Mouse (Mus musculus) effector memory CD4-positive, alpha-beta T cell, adult 7 months (primary cell): Measurements from ENCODE around the gene Aox3. TPM values are rescaled to one million over a fixed set of nuclear protein-coding genes. Genes with fewer than 3 reads are reported as not detected.

Experiments
- polyA plus RNA-seq: library from polyadenylated mRNA; unstranded; fragments of 100-300 nt; shearing (Covaris generic); gene quantifications from one replicate; pipeline ENCODE4 v1.2.1, GENCODE M21; 2017

Aox3 gene
- 0.11 TPM for polyA plus RNA-seq

DNA sequence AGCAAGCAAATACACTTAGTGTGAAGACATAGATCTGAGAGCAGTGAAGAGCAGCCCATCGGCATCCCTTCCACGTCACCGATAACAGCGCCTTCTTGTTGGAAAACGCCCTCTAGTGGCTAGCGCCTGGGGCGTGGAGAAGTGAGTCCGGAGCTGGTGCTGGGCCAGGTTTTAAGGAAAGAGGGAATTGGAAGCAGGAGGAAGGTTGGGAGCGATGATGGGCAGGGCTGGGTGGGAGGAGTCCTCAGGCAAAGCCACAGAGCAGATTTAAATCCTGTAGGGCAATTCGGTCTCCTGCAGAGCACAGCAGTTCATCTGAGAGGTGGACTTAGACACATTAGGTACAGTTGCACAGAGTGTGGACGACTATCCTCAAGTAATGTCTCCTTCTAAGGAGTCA is at the start of gene Aox3:
Gene Aox3, plus strand, starts transcription at position 251 of the 400 bp plus-strand sequence.

GRCm38 (mm10) chr1:58210203-58210602 is 97.3 kb downstream of the Aox3 start, which contains the start of gene Aox4:
Gene Aox4, plus strand, starts transcription at chr1:58210397.

Other genes with a start within 250 kb of the Aox3 start
- gene Sgo2a, start 117.2 kb upstream of the Aox3 start, polyA plus RNA-seq: not detected
- 27.0 TPM for gene Kctd18, start 94.2 kb upstream of the Aox3 start, polyA plus RNA-seq
- gene Aox1, start 83.2 kb upstream of the Aox3 start, polyA plus RNA-seq: 0.06 TPM
- gene Aox4, start 97.3 kb downstream of the Aox3 start, polyA plus RNA-seq: not detected
- 0.06 TPM for gene Aox2, start 165.2 kb downstream of the Aox3 start, polyA plus RNA-seq